Mouse (Mus musculus): ENCODE data around the gene Atp6v0b. TPM values are rescaled to one million over a fixed set of nuclear protein-coding genes. Genes with fewer than 3 reads are reported as not detected.

The Atp6v0b gene
- polyA plus RNA-seq, 1 experiment: 526 TPM

DNA sequence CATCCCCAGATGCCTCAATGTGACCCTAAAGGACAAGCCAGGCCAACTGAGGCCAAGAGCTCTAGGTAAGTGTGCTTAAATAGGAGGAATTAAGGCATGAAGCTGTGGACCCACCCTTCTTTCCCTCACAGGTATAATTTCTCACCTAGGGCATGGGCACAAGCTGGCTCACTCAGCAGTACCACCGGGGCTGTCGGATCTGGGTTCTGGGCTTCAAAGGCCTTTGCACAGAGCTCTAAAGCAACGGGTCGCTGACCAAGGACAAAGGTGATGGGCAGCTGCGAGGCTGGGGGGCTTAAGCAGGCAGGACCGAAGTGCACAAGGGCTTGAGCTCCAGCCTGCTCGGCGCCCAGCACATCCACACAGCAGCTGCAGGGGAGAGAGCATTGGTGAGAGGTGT is 3.6 kb upstream of the Atp6v0b start:
- WGBS: 94% methylated on average over 8 of the region's 8 CpGs
- Histone ChIP-seq H3K4me3 (ENCODE audit: control insufficient read depth, insufficient read depth, low read length) (0 out of 2 replicates have a peak overlapping the region, but pooled peaks have one; percentile 85), H3K27me3 (ENCODE audit: control insufficient read depth, insufficient read depth, low read length) (no peaks in the 10 kb centered on the region), H3K4me1 (replicated peaks; ENCODE audit: control insufficient read depth, insufficient read depth, low read length) (peaks cover 20% of the 10 kb centered on the region), H3K27ac (ENCODE audit: control insufficient read depth, insufficient read depth, low read length) (no peak overlapping the region), H3K36me3 (ENCODE audit: control insufficient read depth, insufficient read depth, low read length) (no peaks in the 10 kb centered on the region)
- no peak for DNase-seq
- TF ChIP-seq CTCF (IDR thresholded peaks at IDR 0.05; ENCODE audit: borderline replicate concordance, control insufficient read depth, extremely low read depth, insufficient read depth, low read length, poor library complexity) (no peak), POLR2A (IDR thresholded peaks at IDR 0.05; ENCODE audit: control insufficient read depth, extremely low read depth, insufficient read depth, low read length, poor library complexity) (no peak)

DNA sequence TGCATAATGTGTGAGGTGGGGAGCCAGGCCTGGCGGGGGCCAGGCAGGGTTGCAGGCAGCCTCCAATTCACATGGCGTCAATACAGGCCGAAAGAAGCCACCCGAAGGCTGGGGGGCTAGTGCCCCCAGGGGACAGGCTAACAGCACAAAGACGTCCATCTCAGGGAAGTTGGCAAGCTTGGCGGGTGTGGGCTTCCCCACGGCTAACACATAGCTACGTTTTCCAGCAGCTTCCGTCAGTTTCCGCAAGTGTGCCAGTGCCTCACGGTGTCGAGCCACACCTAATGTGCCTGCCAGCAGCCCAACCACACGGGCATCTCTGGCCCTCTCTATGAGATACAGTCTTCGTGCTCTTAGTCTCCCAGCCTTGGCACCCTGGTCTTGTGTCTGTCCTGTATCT is 2.9 kb upstream of the Atp6v0b start:
- H3K4me1 ChIP-seq (replicated peaks; ENCODE audit: control insufficient read depth, insufficient read depth, low read length): peaks cover 20% of the 10 kb centered on the region
- 97% methylated on average over 14 of the region's 14 CpGs for WGBS
- H3K27me3 ChIP-seq (ENCODE audit: control insufficient read depth, insufficient read depth, low read length): no peaks in the 10 kb centered on the region
- DNase-seq: no peak
- no peaks in the 10 kb centered on the region for H3K36me3 ChIP-seq (ENCODE audit: control insufficient read depth, insufficient read depth, low read length)
- H3K27ac ChIP-seq (ENCODE audit: control insufficient read depth, insufficient read depth, low read length): no peak overlapping the region
- no peak for TF ChIP-seq CTCF (IDR thresholded peaks at IDR 0.05; ENCODE audit: borderline replicate concordance, control insufficient read depth, extremely low read depth, insufficient read depth, low read length, poor library complexity)
- no peak for TF ChIP-seq POLR2A (IDR thresholded peaks at IDR 0.05; ENCODE audit: control insufficient read depth, extremely low read depth, insufficient read depth, low read length, poor library complexity)
- no peak overlapping the region for H3K4me3 ChIP-seq (ENCODE audit: control insufficient read depth, insufficient read depth, low read length)

GRCm38 (mm10) chr4:117889471-117889870 is 2.3 kb upstream of the Atp6v0b start:
- no peak for DNase-seq
- 98% methylated on average over 15 of the region's 15 CpGs for WGBS
- no peak overlapping the region for H3K4me3 ChIP-seq (ENCODE audit: control insufficient read depth, insufficient read depth, low read length)
- H3K4me1 ChIP-seq (replicated peaks; ENCODE audit: control insufficient read depth, insufficient read depth, low read length): peaks cover 20% of the 10 kb centered on the region
- no peak for TF ChIP-seq CTCF (IDR thresholded peaks at IDR 0.05; ENCODE audit: borderline replicate concordance, control insufficient read depth, extremely low read depth, insufficient read depth, low read length, poor library complexity)
- no peak for TF ChIP-seq POLR2A (IDR thresholded peaks at IDR 0.05; ENCODE audit: control insufficient read depth, extremely low read depth, insufficient read depth, low read length, poor library complexity)
- no peak overlapping the region for H3K27ac ChIP-seq (ENCODE audit: control insufficient read depth, insufficient read depth, low read length)
- H3K36me3 ChIP-seq (ENCODE audit: control insufficient read depth, insufficient read depth, low read length): no peaks in the 10 kb centered on the region; the same call in 1 of the 2 replicates
- H3K27me3 ChIP-seq (ENCODE audit: control insufficient read depth, insufficient read depth, low read length): no peaks in the 10 kb centered on the region

DNA sequence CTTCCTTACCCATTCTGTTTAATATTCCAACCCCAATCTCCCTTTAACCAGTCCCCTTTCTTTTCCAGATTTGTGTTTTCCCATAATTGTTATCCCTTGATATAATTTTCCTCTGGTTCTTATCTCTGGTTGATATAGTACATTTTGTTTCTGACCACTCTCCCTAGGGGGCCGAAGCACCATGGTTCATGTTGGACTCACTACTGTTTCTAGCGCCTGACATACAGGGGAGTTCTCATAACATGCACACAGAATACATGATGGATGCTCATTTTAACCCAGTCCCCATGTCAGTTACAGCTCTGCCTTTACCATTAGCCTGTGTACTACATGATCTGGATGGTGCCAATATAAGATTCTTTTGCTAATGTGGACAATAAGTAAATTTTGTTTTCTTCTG is 787 bp upstream of the Atp6v0b start:
- WGBS: 93% methylated on average over 2 of the region's 2 CpGs
- no peak for DNase-seq
- no peak overlapping the region for H3K27ac ChIP-seq (ENCODE audit: control insufficient read depth, insufficient read depth, low read length)
- no peak overlapping the region for H3K4me3 ChIP-seq (ENCODE audit: control insufficient read depth, insufficient read depth, low read length)
- peaks cover 20% of the 10 kb centered on the region for H3K4me1 ChIP-seq (replicated peaks; ENCODE audit: control insufficient read depth, insufficient read depth, low read length)
- H3K27me3 ChIP-seq (ENCODE audit: control insufficient read depth, insufficient read depth, low read length): no peaks in the 10 kb centered on the region
- TF ChIP-seq POLR2A (IDR thresholded peaks at IDR 0.05; ENCODE audit: control insufficient read depth, extremely low read depth, insufficient read depth, low read length, poor library complexity) (no peak), CTCF (IDR thresholded peaks at IDR 0.05; ENCODE audit: borderline replicate concordance, control insufficient read depth, extremely low read depth, insufficient read depth, low read length, poor library complexity) (no peak)
- no peaks in the 10 kb centered on the region; the same call in 1 of the 2 replicates for H3K36me3 ChIP-seq (ENCODE audit: control insufficient read depth, insufficient read depth, low read length)

DNA sequence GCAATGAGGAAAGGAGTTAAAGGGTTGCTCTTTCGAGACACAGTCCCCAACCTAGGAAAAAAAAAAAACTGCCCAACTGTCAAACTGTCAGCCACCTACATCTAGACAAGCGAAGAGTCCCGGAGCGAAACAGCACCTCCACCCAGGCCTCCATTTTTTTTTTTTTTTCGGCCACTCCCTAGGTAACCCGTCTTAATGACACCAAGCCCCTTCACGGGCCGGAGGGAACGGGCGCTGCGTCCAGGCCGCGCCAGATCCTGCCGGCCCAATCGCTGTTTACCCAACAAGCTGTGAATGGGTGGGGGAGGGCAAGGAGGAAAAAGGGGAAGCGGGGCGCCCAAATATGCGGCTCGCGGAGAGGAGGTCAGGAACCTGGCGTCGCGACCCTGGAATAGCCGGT is 489 bp downstream of the Atp6v0b start:
- TF ChIP-seq POLR2A (IDR thresholded peaks at IDR 0.05; ENCODE audit: control insufficient read depth, extremely low read depth, insufficient read depth, low read length, poor library complexity) (no peak), CTCF (IDR thresholded peaks at IDR 0.05; ENCODE audit: borderline replicate concordance, control insufficient read depth, extremely low read depth, insufficient read depth, low read length, poor library complexity) (no peak)
- peak overlapping the region; percentile 89 for H3K4me3 ChIP-seq (ENCODE audit: control insufficient read depth, insufficient read depth, low read length)
- peaks cover 17% of the 10 kb centered on the region for H3K4me1 ChIP-seq (replicated peaks; ENCODE audit: control insufficient read depth, insufficient read depth, low read length)
- DNase-seq: no peak
- under 1% methylated on average over 24 of the region's 24 CpGs for WGBS
- H3K27ac ChIP-seq (ENCODE audit: control insufficient read depth, insufficient read depth, low read length): no peak overlapping the region
- H3K36me3 ChIP-seq (ENCODE audit: control insufficient read depth, insufficient read depth, low read length): no peaks in the 10 kb centered on the region; the same call in 1 of the 2 replicates
- no peaks in the 10 kb centered on the region; the same call in 1 of the 2 replicates for H3K27me3 ChIP-seq (ENCODE audit: control insufficient read depth, insufficient read depth, low read length)

DNA sequence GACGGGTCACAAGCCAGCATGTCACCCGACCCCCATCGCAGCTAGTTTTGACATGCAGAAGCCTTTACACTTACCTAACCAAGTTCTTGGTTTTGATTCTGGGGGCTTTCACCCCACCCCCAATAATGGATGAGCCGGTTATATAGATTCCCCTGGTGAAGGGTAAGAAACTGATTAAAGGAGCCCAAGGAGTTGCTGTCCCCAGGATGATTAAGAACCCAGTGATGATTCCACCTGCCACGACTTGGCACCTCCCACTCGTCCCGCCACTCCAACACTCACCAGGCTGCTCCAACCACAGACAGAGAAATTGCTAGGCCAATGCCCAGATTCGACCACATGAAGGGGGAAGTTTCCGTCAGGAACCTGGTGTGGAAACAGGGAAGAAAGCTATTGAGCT is 1.1 kb downstream of the Atp6v0b start:
- peak overlapping the region; percentile 13 for H3K4me3 ChIP-seq (ENCODE audit: control insufficient read depth, insufficient read depth, low read length)
- no peaks in the 10 kb centered on the region; the same call in 1 of the 2 replicates for H3K36me3 ChIP-seq (ENCODE audit: control insufficient read depth, insufficient read depth, low read length)
- H3K4me1 ChIP-seq (replicated peaks; ENCODE audit: control insufficient read depth, insufficient read depth, low read length): peaks cover 13% of the 10 kb centered on the region
- no peak for DNase-seq
- 81% methylated on average over 9 of the region's 9 CpGs for WGBS
- no peak overlapping the region for H3K27ac ChIP-seq (ENCODE audit: control insufficient read depth, insufficient read depth, low read length)
- no peaks in the 10 kb centered on the region; the same call in 1 of the 2 replicates for H3K27me3 ChIP-seq (ENCODE audit: control insufficient read depth, insufficient read depth, low read length)
- TF ChIP-seq POLR2A (IDR thresholded peaks at IDR 0.05; ENCODE audit: control insufficient read depth, extremely low read depth, insufficient read depth, low read length, poor library complexity) (no peak), CTCF (IDR thresholded peaks at IDR 0.05; ENCODE audit: borderline replicate concordance, control insufficient read depth, extremely low read depth, insufficient read depth, low read length, poor library complexity) (no peak)

GRCm38 (mm10) chr4:117885093-117885492 is 2.0 kb downstream of the Atp6v0b start:
- no peak overlapping the region for H3K4me3 ChIP-seq (ENCODE audit: control insufficient read depth, insufficient read depth, low read length)
- no peak for DNase-seq
- H3K36me3 ChIP-seq (ENCODE audit: control insufficient read depth, insufficient read depth, low read length): no peaks in the 10 kb centered on the region; the same call in 1 of the 2 replicates
- no peak for TF ChIP-seq POLR2A (IDR thresholded peaks at IDR 0.05; ENCODE audit: control insufficient read depth, extremely low read depth, insufficient read depth, low read length, poor library complexity)
- no peak for TF ChIP-seq CTCF (IDR thresholded peaks at IDR 0.05; ENCODE audit: borderline replicate concordance, control insufficient read depth, extremely low read depth, insufficient read depth, low read length, poor library complexity)
- 97% methylated on average over 10 of the region's 10 CpGs for WGBS
- H3K27ac ChIP-seq (ENCODE audit: control insufficient read depth, insufficient read depth, low read length): no peak overlapping the region
- H3K4me1 ChIP-seq (replicated peaks; ENCODE audit: control insufficient read depth, insufficient read depth, low read length): peaks cover 10% of the 10 kb centered on the region
- no peaks in the 10 kb centered on the region; the same call in 1 of the 2 replicates for H3K27me3 ChIP-seq (ENCODE audit: control insufficient read depth, insufficient read depth, low read length)
